Mouse (Mus musculus) neural tube, embryonic 15.5 days (tissue): ENCODE data around the gene Ccdc125. TPM values are rescaled to one million over a fixed set of nuclear protein-coding genes. Genes with fewer than 3 reads are reported as not detected.

Source experiments
- ATAC-seq: fragments of 200-750 bp; cut with Nextera tagmentation; 2 replicates; pipeline ENCODE4 v1.8.0; 2017; ENCODE audit warnings: mild to moderate bottlenecking, moderate TSS enrichment, moderate library complexity; ENCODE audit not compliant: low FRiP score
- H3K27ac ChIP-seq: fragments of 300-500 bp; sonication (generic); replicated peaks from 2 replicates; pipeline ENCODE4 v1.5.1; 2015; ENCODE audit warnings: mild to moderate bottlenecking, inconsistent platforms
- H3K27me3 ChIP-seq: fragments of 300-500 bp; sonication (generic); replicated peaks from 2 replicates; pipeline ENCODE4 v1.6.1; 2015; ENCODE audit warnings: inconsistent platforms
- H3K36me3 ChIP-seq: fragments of 300-500 bp; sonication (generic); 2 replicates; pipeline ENCODE4 v1.6.1; 2015; ENCODE audit warnings: inconsistent platforms
- H3K4me1 ChIP-seq: fragments of 300-500 bp; sonication (generic); 2 replicates; pipeline ENCODE4 v1.6.1; 2015; ENCODE audit warnings: inconsistent platforms
- H3K4me2 ChIP-seq: fragments of 300-500 bp; sonication (generic); 2 replicates; pipeline ENCODE4 v1.6.1; 2015; ENCODE audit warnings: inconsistent platforms, mild to moderate bottlenecking, moderate library complexity
- H3K4me3 ChIP-seq: fragments of 300-500 bp; sonication (generic); replicated peaks from 2 replicates; pipeline ENCODE4 v1.5.1; 2015; ENCODE audit warnings: mild to moderate bottlenecking, inconsistent platforms
- H3K9ac ChIP-seq: fragments of 300-500 bp; sonication (generic); replicated peaks from 2 replicates; pipeline ENCODE4 v1.6.1; 2015; ENCODE audit warnings: mild to moderate bottlenecking, inconsistent platforms
- H3K9me3 ChIP-seq: fragments of 300-500 bp; sonication (generic); replicated peaks from 2 replicates; pipeline ENCODE4 v1.6.1; 2016; ENCODE audit warnings: inconsistent platforms
- WGBS: fragments of 180-500 bp; shearing (Covaris S2); methylation state at CpG from one replicate; pipeline ENCODE4 v1.1.7; 2015; ENCODE audit warnings: mixed read lengths; 5-methylcytosine and 5-hydroxymethylcytosine counted together
- polyA plus RNA-seq: library from polyadenylated mRNA; unstranded; fragments of >200 nt; fragmentation: Nextera tagmentation; extraction: Ambion mirVana; gene quantifications from 2 replicates; pipeline ENCODE4 v1.2.1, GENCODE M21; 2015

Ccdc125 gene
- polyA plus RNA-seq, 1 experiment from 2014 or later: 1.5 TPM

- no peaks in the 10 kb centered on the region for H3K4me1 ChIP-seq
- no peaks in the 10 kb centered on the region for H3K9me3 ChIP-seq
- no peak overlapping the region for H3K27ac ChIP-seq
- no peaks in the 10 kb centered on the region for H3K36me3 ChIP-seq
- H3K4me2 ChIP-seq: no peak overlapping the region
- H3K27me3 ChIP-seq: no peaks in the 10 kb centered on the region
- ATAC-seq: no peak
- no peak overlapping the region for H3K9ac ChIP-seq
- no peak overlapping the region for H3K4me3 ChIP-seq
- WGBS: 88% methylated on average over 15 of the region's 15 CpGs
Measured at GRCm38 (mm10) chr13:100675936-100676635, 6.6 kb downstream of the Ccdc125 start.

DNA sequence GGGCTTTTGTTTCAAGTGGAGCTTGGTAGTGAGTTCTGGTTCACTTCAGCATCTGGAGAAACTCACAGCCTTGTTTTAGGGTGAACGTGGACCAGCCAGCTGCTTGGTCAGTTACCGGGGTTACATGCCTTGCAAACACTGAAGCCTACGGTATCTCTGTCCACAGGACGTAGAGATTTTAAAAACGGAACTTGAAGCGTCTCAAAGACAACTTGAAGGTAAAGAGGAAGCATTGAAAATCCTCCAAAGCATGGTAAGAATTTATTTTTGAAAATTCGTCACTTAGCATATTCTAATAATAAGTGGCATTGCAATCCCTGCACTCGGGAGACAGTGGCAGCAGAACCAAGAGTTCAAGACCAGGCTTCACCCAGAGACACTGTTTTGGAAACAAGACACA, 12.1 kb downstream of the Ccdc125 start:
- Histone ChIP-seq H3K4me2 (no peak overlapping the region), H3K36me3 (no peaks in the 10 kb centered on the region), H3K9ac (no peak overlapping the region), H3K4me1 (no peaks in the 10 kb centered on the region), H3K27me3 (no peaks in the 10 kb centered on the region), H3K9me3 (no peaks in the 10 kb centered on the region), H3K4me3 (no peak overlapping the region), H3K27ac (no peak overlapping the region)
- 90% methylated on average over 8 of the region's 8 CpGs for WGBS
- ATAC-seq: no peak

GRCm38 (mm10) chr13:100682837-100683236, 13.3 kb downstream of the Ccdc125 start:
- Histone ChIP-seq H3K9me3 (no peaks in the 10 kb centered on the region), H3K27me3 (no peaks in the 10 kb centered on the region), H3K4me1 (no peaks in the 10 kb centered on the region), H3K4me3 (no peak overlapping the region), H3K9ac (no peak overlapping the region), H3K27ac (no peak overlapping the region), H3K4me2 (no peak overlapping the region), H3K36me3 (no peaks in the 10 kb centered on the region)
- ATAC-seq: no peak
- WGBS: 71% methylated on average over 2 of the region's 2 CpGs

GRCm38 (mm10) chr13:100684355-100684754, 14.8 kb downstream of the Ccdc125 start:
- no peak overlapping the region for H3K4me2 ChIP-seq
- no peaks in the 10 kb centered on the region for H3K36me3 ChIP-seq
- no peaks in the 10 kb centered on the region for H3K27me3 ChIP-seq
- H3K9ac ChIP-seq: no peak overlapping the region
- ATAC-seq: no peak
- WGBS: 71% methylated on average over 2 of the region's 2 CpGs
- H3K9me3 ChIP-seq: no peaks in the 10 kb centered on the region
- no peak overlapping the region for H3K27ac ChIP-seq
- no peak overlapping the region for H3K4me3 ChIP-seq
- no peaks in the 10 kb centered on the region for H3K4me1 ChIP-seq

- no peaks in the 10 kb centered on the region for H3K9me3 ChIP-seq
- no peak overlapping the region for H3K27ac ChIP-seq
- H3K9ac ChIP-seq: no peak overlapping the region
- no peak for ATAC-seq
- H3K4me3 ChIP-seq: no peak overlapping the region
- no peaks in the 10 kb centered on the region for H3K36me3 ChIP-seq
- H3K4me2 ChIP-seq: no peak overlapping the region
- H3K4me1 ChIP-seq: no peaks in the 10 kb centered on the region
- WGBS: 66% methylated on average over 7 of the region's 7 CpGs
- no peaks in the 10 kb centered on the region for H3K27me3 ChIP-seq
Measured at GRCm38 (mm10) chr13:100687513-100687912, 18.0 kb downstream of the Ccdc125 start.

DNA sequence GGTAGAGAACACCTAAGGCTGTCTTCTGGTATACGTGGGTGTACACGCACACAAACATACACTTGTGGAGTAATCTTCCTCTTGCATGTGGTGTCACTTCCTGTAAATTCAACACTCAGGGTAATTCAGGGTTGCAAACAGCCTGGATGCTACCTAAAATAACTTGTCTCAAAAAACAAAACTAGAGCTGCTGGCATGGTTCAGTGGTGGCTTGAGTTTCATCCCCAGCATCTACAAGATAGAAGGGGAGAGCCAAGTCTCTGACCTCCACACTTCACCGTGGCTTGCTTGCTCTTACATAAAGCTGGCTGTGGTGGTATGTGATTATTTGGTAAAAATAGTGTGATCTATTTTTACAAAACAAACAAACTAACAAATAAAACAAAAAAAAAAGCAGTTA, 28.0 kb downstream of the Ccdc125 start:
- 99% methylated on average over 3 of the region's 3 CpGs for WGBS
- Histone ChIP-seq H3K27me3 (no peaks in the 10 kb centered on the region), H3K4me2 (no peak overlapping the region), H3K27ac (no peak overlapping the region), H3K4me3 (no peak overlapping the region), H3K4me1 (no peaks in the 10 kb centered on the region), H3K9me3 (no peaks in the 10 kb centered on the region), H3K9ac (no peak overlapping the region), H3K36me3 (peaks cover 41% of the 10 kb centered on the region)
- no peak for ATAC-seq

DNA sequence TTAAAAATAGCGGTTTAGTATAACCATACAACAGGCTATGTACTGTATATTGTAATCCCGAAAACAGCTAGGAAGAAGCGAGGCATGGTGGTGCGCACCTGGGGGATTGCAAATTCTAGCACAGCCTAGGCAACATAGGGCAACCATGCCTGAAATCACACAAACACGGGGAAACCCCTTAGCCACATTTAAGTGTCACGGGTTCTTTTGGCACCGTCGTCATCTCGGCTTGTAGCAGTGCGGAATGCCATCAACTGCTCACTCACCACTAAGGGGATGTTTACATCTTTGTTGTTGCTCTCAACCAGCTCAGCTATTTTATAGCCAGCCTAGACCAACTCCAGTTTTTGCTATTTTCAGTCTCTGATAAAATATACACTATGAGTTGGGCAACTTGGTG, 29.3 kb downstream of the Ccdc125 start:
- ATAC-seq: no peak
- no peaks in the 10 kb centered on the region for H3K4me1 ChIP-seq
- peaks cover 53% of the 10 kb centered on the region for H3K36me3 ChIP-seq

DNA sequence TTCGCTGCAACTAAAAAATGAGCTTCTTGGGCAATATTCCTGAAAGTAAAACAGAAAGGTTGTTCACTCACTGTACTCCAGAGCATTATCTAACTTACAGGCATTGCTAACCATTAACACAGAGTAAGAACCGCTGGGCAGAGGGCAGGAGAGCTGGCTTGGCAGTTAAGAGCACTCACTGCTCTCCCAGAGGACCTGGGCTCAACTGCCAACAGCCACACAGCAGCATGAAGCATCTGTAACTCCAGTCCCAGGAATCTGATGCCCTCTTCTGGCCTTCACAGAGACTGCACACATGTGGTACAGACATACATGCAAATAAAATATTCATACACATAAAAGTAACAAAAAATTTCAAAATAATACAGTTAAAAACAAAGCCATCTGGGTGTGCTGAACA, 34.0 kb downstream of the Ccdc125 start:
- Histone ChIP-seq H3K27me3 (no peaks in the 10 kb centered on the region), H3K4me2 (no peak overlapping the region), H3K4me3 (no peak overlapping the region), H3K9me3 (no peaks in the 10 kb centered on the region), H3K9ac (no peak overlapping the region), H3K4me1 (no peaks in the 10 kb centered on the region), H3K36me3 (peaks cover 77% of the 10 kb centered on the region), H3K27ac (no peak overlapping the region)
- no peak for ATAC-seq
- WGBS: 94% methylated on average over 2 of the region's 2 CpGs

More for the DNA sequence above, 29.3 kb downstream of the Ccdc125 start:
- Histone ChIP-seq H3K27me3 (no peaks in the 10 kb centered on the region), H3K4me2 (no peak overlapping the region), H3K9me3 (no peaks in the 10 kb centered on the region), H3K9ac (no peak overlapping the region), H3K27ac (no peak overlapping the region), H3K4me3 (no peak overlapping the region)
- 96% methylated on average over 10 of the region's 10 CpGs for WGBS

DNA sequence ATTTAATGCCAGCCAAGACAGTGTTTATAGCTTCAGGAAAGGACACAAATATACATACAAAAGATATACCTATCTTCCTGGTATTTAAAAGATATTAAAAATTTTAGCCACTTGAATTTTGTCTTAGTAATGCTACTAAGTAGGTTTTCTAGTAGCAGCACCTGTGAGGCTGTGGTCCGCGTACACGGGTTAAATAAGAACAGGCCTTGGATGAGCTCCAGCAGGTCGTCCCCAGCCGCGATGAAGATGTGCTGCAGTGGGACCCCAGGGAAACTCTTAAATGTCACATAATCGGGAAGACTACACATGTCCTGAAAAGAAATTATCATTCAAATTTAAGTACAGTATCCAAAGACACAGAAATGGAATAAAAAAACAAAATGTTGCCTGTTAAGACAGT, 36.7 kb downstream of the Ccdc125 start:
- Histone ChIP-seq H3K9ac (no peak overlapping the region), H3K9me3 (no peaks in the 10 kb centered on the region), H3K4me1 (no peaks in the 10 kb centered on the region), H3K4me3 (no peak overlapping the region), H3K4me2 (no peak overlapping the region), H3K27ac (no peak overlapping the region), H3K27me3 (no peaks in the 10 kb centered on the region), H3K36me3 (peaks cover 82% of the 10 kb centered on the region)
- ATAC-seq: no peak
- 77% methylated on average over 7 of the region's 7 CpGs for WGBS

DNA sequence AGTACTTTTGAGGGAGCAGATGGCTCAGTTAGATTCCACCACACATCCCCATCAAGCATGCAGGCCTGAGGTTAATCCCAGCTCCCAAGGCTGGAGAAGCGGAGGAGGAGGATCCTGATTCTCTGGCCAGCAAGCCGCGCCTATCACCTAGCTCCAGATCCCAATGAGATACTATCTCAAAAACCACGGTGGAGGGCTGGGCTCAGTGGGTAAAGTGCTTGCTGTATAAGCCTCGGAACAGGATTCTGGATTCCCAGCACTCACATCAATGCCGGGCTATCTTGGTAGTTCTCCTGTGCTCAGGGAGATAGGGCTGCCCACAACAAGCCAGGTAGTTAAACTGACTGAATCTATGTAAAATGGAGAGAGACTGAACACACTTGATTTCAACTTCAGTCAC, 46.0 kb downstream of the Ccdc125 start:
- Histone ChIP-seq H3K4me2 (no peak overlapping the region), H3K36me3 (peaks cover 71% of the 10 kb centered on the region), H3K4me1 (no peaks in the 10 kb centered on the region), H3K27me3 (no peaks in the 10 kb centered on the region), H3K9me3 (no peaks in the 10 kb centered on the region), H3K4me3 (no peak overlapping the region), H3K9ac (no peak overlapping the region), H3K27ac (no peak overlapping the region)
- no peak for ATAC-seq
- WGBS: 96% methylated on average over 6 of the region's 6 CpGs

GRCm38 (mm10) chr13:100721656-100722055, 52.1 kb downstream of the Ccdc125 start:
- no peaks in the 10 kb centered on the region for H3K27me3 ChIP-seq
- H3K36me3 ChIP-seq: peaks cover 36% of the 10 kb centered on the region
- ATAC-seq: no peak
- no peaks in the 10 kb centered on the region for H3K9me3 ChIP-seq
- no peak overlapping the region for H3K4me3 ChIP-seq
- H3K27ac ChIP-seq: no peak overlapping the region
- H3K9ac ChIP-seq: no peak overlapping the region
- peaks cover 6% of the 10 kb centered on the region for H3K4me1 ChIP-seq
- WGBS: 82% methylated on average over 5 of the region's 5 CpGs
- no peak overlapping the region for H3K4me2 ChIP-seq

- Histone ChIP-seq H3K9ac (no peak overlapping the region), H3K4me3 (no peak overlapping the region), H3K9me3 (no peaks in the 10 kb centered on the region), H3K4me2 (no peak overlapping the region), H3K27me3 (no peaks in the 10 kb centered on the region), H3K4me1 (peaks cover 13% of the 10 kb centered on the region), H3K27ac (no peak overlapping the region), H3K36me3 (peaks cover 35% of the 10 kb centered on the region)
- WGBS: 75% methylated on average over 7 of the region's 7 CpGs
- peak; percentile 35; the same call in 1 of the 2 replicates for ATAC-seq
Measured at GRCm38 (mm10) chr13:100724051-100724754, 54.7 kb downstream of the Ccdc125 start.
